Mouse (Mus musculus) limb, embryonic 14.5 days (tissue): ENCODE data around the gene Ier3. TPM values are rescaled to one million over a fixed set of nuclear protein-coding genes. Genes with fewer than 3 reads are reported as not detected.

Experiments used
- ATAC-seq: fragments of 200-750 bp; cut with Nextera tagmentation; 2 replicates; pipeline ENCODE4 v1.8.0; 2017; ENCODE audit warnings: low read depth, moderate number of reproducible peaks, moderate TSS enrichment; ENCODE audit not compliant: low FRiP score
- DNase-seq: peaks from one replicate; pipeline ENCODE4 v3.0.0-alpha.2; 2015; ENCODE audit warnings: low spot score
- H3K27ac ChIP-seq: fragments of 300-500 bp; sonication (generic); replicated peaks from 2 replicates; pipeline ENCODE4 v1.5.1; 2014; ENCODE audit warnings: low read depth, mild to moderate bottlenecking, low read length, moderate library complexity, mixed read lengths
- H3K27me3 ChIP-seq: fragments of 300-500 bp; sonication (generic); 2 replicates; pipeline ENCODE4 v1.6.1; 2014; ENCODE audit warnings: low read length, mixed read lengths; ENCODE audit not compliant: control insufficient read depth, insufficient read depth
- H3K36me3 ChIP-seq: fragments of 300-500 bp; sonication (generic); 2 replicates; pipeline ENCODE4 v1.6.1; 2014; ENCODE audit warnings: mild to moderate bottlenecking, low read length, moderate library complexity, mixed read lengths; ENCODE audit not compliant: control insufficient read depth, insufficient read depth
- H3K4me1 ChIP-seq: fragments of 300-500 bp; sonication (generic); 2 replicates; pipeline ENCODE4 v1.6.1; 2014; ENCODE audit warnings: antibody characterized with exemption, low read length, mixed read lengths; ENCODE audit not compliant: control insufficient read depth, insufficient read depth
- H3K4me2 ChIP-seq: fragments of 300-500 bp; sonication (generic); replicated peaks from 2 replicates; pipeline ENCODE4 v1.6.1; 2014; ENCODE audit warnings: low read depth, mild to moderate bottlenecking, low read length, moderate library complexity; ENCODE audit not compliant: severe bottlenecking
- H3K4me3 ChIP-seq: fragments of 300-500 bp; sonication (generic); replicated peaks from 2 replicates; pipeline ENCODE4 v1.5.1; 2014; ENCODE audit warnings: low read length
- H3K9ac ChIP-seq: fragments of 300-500 bp; sonication (generic); 2 replicates; pipeline ENCODE4 v1.6.1; 2014; ENCODE audit warnings: mild to moderate bottlenecking, low read depth, low read length, moderate library complexity; ENCODE audit not compliant: severe bottlenecking
- H3K9me3 ChIP-seq: fragments of 300-500 bp; sonication (generic); 2 replicates; pipeline ENCODE4 v1.6.1; 2016; ENCODE audit warnings: low read length; ENCODE audit not compliant: control insufficient read depth
- POLR2A ChIP-seq: fragments of 200-500 bp; IDR thresholded peaks from 2 replicates; pipeline ENCODE4 v1.8.0; 2012; ENCODE audit warnings: inconsistent platforms, mild to moderate bottlenecking, moderate library complexity, borderline replicate concordance; ENCODE audit not compliant: insufficient read depth, insufficient read length; ENCODE audit errors: extremely low read depth
- WGBS: fragments of 180-500 bp; shearing (Covaris S2); extraction: QIAGEN DNeasy Blood & Tissue Kit; methylation state at CpG from one replicate; pipeline ENCODE4 v1.1.7; 2014; 5-methylcytosine and 5-hydroxymethylcytosine counted together
- polyA plus RNA-seq, 2 experiments: library from polyadenylated mRNA; depleted of rRNA in 1 of 2; stranded (reverse) in 1 of 2; unstranded in 1 of 2; fragments of >200 nt; fragmentation: Nextera tagmentation in 1 of 2; extraction: Ambion mirVana in 1 of 2; gene quantifications; 2 replicates each; pipeline versions ENCODE4 v1.2.1 to v1.2.3; 2012 to 2014

Ier3 gene
- polyA plus RNA-seq, 2 experiments = 8.8 to 10.8 TPM

GRCm38 (mm10) chr17:35782398-35782797 is 39.1 kb upstream of the Ier3 start:
- no peak for TF ChIP-seq POLR2A
- Histone ChIP-seq H3K4me3 (no peak overlapping the region), H3K27ac (no peak overlapping the region), H3K27me3 (no peaks in the 10 kb centered on the region), H3K4me1 (no peaks in the 10 kb centered on the region), H3K9me3 (no peaks in the 10 kb centered on the region), H3K36me3 (no peaks in the 10 kb centered on the region), H3K9ac (no peak overlapping the region), H3K4me2 (no peak overlapping the region)
- no peak for DNase-seq
- 70% methylated on average over 2 of the region's 2 CpGs for WGBS
- no peak for ATAC-seq

- 77% methylated on average over 5 of the region's 5 CpGs for WGBS
- Histone ChIP-seq H3K36me3 (no peaks in the 10 kb centered on the region), H3K4me1 (no peaks in the 10 kb centered on the region), H3K4me2 (no peak overlapping the region), H3K9ac (no peak overlapping the region), H3K4me3 (no peak overlapping the region), H3K27me3 (no peaks in the 10 kb centered on the region), H3K9me3 (no peaks in the 10 kb centered on the region), H3K27ac (no peak overlapping the region)
- ATAC-seq (no peak), DNase-seq (no peak)
- no peak for TF ChIP-seq POLR2A
Measured at GRCm38 (mm10) chr17:35782924-35783323, 38.6 kb upstream of the Ier3 start.

- Histone ChIP-seq H3K4me1 (no peaks in the 10 kb centered on the region), H3K4me2 (no peak overlapping the region), H3K9ac (no peak overlapping the region), H3K9me3 (no peaks in the 10 kb centered on the region), H3K27ac (no peak overlapping the region), H3K4me3 (no peak overlapping the region), H3K27me3 (no peaks in the 10 kb centered on the region), H3K36me3 (no peaks in the 10 kb centered on the region)
- no peak for DNase-seq
- TF ChIP-seq POLR2A = no peak
- ATAC-seq = no peak
- 83% methylated on average over 6 of the region's 6 CpGs for WGBS
Measured at GRCm38 (mm10) chr17:35783944-35784343, 37.5 kb upstream of the Ier3 start.

- no peak overlapping the region for H3K9ac ChIP-seq
- no peak overlapping the region for H3K4me2 ChIP-seq
- no peaks in the 10 kb centered on the region for H3K27me3 ChIP-seq
- WGBS = 82% methylated on average over 4 of the region's 4 CpGs
- no peaks in the 10 kb centered on the region for H3K9me3 ChIP-seq
- H3K27ac ChIP-seq = no peak overlapping the region
- H3K4me1 ChIP-seq = no peaks in the 10 kb centered on the region
- DNase-seq (no peak), ATAC-seq (no peak)
- H3K36me3 ChIP-seq = no peaks in the 10 kb centered on the region
- no peak for TF ChIP-seq POLR2A
- no peak overlapping the region for H3K4me3 ChIP-seq
Measured at GRCm38 (mm10) chr17:35785140-35785539, 36.3 kb upstream of the Ier3 start.

- no peaks in the 10 kb centered on the region for H3K4me1 ChIP-seq
- H3K4me3 ChIP-seq = no peak overlapping the region
- no peaks in the 10 kb centered on the region for H3K9me3 ChIP-seq
- no peak overlapping the region for H3K4me2 ChIP-seq
- H3K27ac ChIP-seq = no peak overlapping the region
- no peak overlapping the region for H3K9ac ChIP-seq
- ATAC-seq (no peak), DNase-seq (no peak)
- no peaks in the 10 kb centered on the region for H3K36me3 ChIP-seq
- H3K27me3 ChIP-seq = no peaks in the 10 kb centered on the region
- TF ChIP-seq POLR2A = no peak
Measured at GRCm38 (mm10) chr17:35787493-35787892, 34.0 kb upstream of the Ier3 start.

- H3K27me3 ChIP-seq = no peaks in the 10 kb centered on the region
- H3K4me1 ChIP-seq = no peaks in the 10 kb centered on the region
- no peaks in the 10 kb centered on the region for H3K36me3 ChIP-seq
- no peak overlapping the region for H3K4me3 ChIP-seq
- no peak overlapping the region for H3K27ac ChIP-seq
- no peak for ATAC-seq
- DNase-seq = no peak
- H3K9ac ChIP-seq = no peak overlapping the region
- WGBS = 79% methylated on average over 3 of the region's 3 CpGs
- no peaks in the 10 kb centered on the region for H3K9me3 ChIP-seq
- no peak overlapping the region for H3K4me2 ChIP-seq
- TF ChIP-seq POLR2A = no peak
Measured at GRCm38 (mm10) chr17:35788025-35788424, 33.5 kb upstream of the Ier3 start.
